Mouse (Mus musculus) embryonic facial prominence, embryonic 11.5 days (tissue): Measurements from ENCODE around the gene Epha2. TPM values are rescaled to one million over a fixed set of nuclear protein-coding genes. Genes with fewer than 3 reads are reported as not detected.

Experiments
- ATAC-seq: fragments of 200-750 bp; cut with Nextera tagmentation; replicated peaks from 2 replicates; pipeline ENCODE4 v1.8.0; 2017; ENCODE audit warnings: low read depth; ENCODE audit not compliant: insufficient number of reproducible peaks, low FRiP score, low TSS enrichment
- DNase-seq: peaks from one replicate; pipeline ENCODE4 v3.0.0-alpha.2; 2015; ENCODE audit warnings: low spot score
- H3K27ac ChIP-seq: fragments of 300-500 bp; sonication (generic); replicated peaks from 2 replicates; pipeline ENCODE4 v1.5.1; 2014; ENCODE audit warnings: mild to moderate bottlenecking, low read depth, low read length, control low read depth
- H3K27me3 ChIP-seq: fragments of 300-500 bp; sonication (generic); 2 replicates; pipeline ENCODE4 v1.6.1; 2014; ENCODE audit warnings: mild to moderate bottlenecking, low read length, moderate library complexity, mixed read lengths; ENCODE audit not compliant: control insufficient read depth, insufficient read depth
- H3K36me3 ChIP-seq: fragments of 300-500 bp; sonication (generic); replicated peaks from 2 replicates; pipeline ENCODE4 v1.6.1; 2014; ENCODE audit warnings: low read depth, mild to moderate bottlenecking, low read length, moderate library complexity, mixed read lengths; ENCODE audit not compliant: control insufficient read depth, insufficient read depth
- H3K4me1 ChIP-seq: fragments of 300-500 bp; sonication (generic); 2 replicates; pipeline ENCODE4 v1.6.1; 2014; ENCODE audit warnings: low read length, mixed read lengths; ENCODE audit not compliant: control insufficient read depth, insufficient read depth
- H3K4me2 ChIP-seq: fragments of 300-500 bp; sonication (generic); 2 replicates; pipeline ENCODE4 v1.6.1; 2014; ENCODE audit warnings: low read depth, mild to moderate bottlenecking, control low read depth, low read length, moderate library complexity
- H3K4me3 ChIP-seq: fragments of 300-500 bp; sonication (generic); 2 replicates; pipeline ENCODE4 v1.5.1; 2014; ENCODE audit warnings: low read depth, low read length, control low read depth
- H3K9ac ChIP-seq: fragments of 300-500 bp; sonication (generic); replicated peaks from 2 replicates; pipeline ENCODE4 v1.6.1; 2014; ENCODE audit warnings: mild to moderate bottlenecking, control low read depth, low read length
- H3K9me3 ChIP-seq: fragments of 300-500 bp; sonication (generic); replicated peaks from 2 replicates; pipeline ENCODE4 v1.6.1; 2016; ENCODE audit warnings: mild to moderate bottlenecking, low read length, inconsistent platforms, mixed read lengths; ENCODE audit not compliant: control insufficient read depth
- WGBS: fragments of 180-500 bp; shearing (Covaris S2); extraction: QIAGEN DNeasy Blood & Tissue Kit; methylation state at CpG from one replicate; pipeline ENCODE4 v1.1.7; 2014; 5-methylcytosine and 5-hydroxymethylcytosine counted together
- polyA plus RNA-seq: library from polyadenylated mRNA; unstranded; fragments of >200 nt; fragmentation: Nextera tagmentation; extraction: Ambion mirVana; gene quantifications from 2 replicates; pipeline ENCODE4 v1.2.1, GENCODE M21; 2014

Gene Epha2
- polyA plus RNA-seq, 1 experiment from 2014 or later, result 1.0 TPM

DNA sequence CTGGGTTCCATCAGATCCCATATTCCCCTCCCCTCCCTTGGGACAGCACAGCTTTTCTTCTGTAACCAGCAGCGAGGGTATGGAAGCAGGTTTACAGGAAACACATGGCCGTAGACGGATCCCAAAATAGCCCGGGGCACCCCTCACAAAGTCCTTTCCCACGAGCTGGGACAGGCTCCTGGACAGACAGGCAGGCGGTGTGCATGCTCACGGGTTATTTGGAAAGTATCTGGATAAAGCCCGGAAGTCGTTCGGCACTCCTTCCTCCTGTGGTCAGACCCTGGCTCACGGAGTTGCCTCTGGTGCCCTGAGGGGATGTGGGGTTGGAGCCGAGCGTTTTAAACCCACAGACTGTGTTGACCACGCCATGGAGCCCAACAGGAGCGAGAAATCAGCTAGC is 24.6 kb downstream of the Epha2 start:
- Histone ChIP-seq H3K4me1 (no peaks in the 10 kb centered on the region), H3K27me3 (no peaks in the 10 kb centered on the region), H3K36me3 (no peaks in the 10 kb centered on the region), H3K9me3 (no peaks in the 10 kb centered on the region), H3K4me3 (no peak overlapping the region), H3K27ac (no peak overlapping the region), H3K4me2 (no peak overlapping the region), H3K9ac (no peak overlapping the region)
- 35% methylated on average over 15 of the region's 15 CpGs for WGBS
- ATAC-seq (no peak), DNase-seq (no peak)

DNA sequence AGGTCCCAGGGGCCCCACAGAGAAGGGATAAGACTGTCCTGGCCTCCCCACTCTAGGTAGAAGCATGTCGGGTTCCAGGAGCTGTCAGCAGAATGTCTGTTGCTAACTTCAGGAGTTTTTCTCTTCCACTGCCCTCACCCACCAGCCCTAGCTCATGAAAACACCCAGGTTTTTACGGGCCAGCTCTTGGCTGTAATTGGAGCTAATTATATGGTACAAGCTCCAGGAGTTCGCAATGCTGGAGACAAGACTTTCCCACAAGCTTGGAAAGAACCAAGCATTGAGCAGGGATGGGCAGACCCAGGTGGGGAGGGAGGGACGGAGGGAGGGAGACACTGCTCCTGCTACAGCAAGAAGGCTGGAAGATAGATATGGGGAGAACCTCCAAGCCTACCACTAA is 26.0 kb downstream of the Epha2 start:
- Histone ChIP-seq H3K9ac (no peak overlapping the region), H3K27me3 (no peaks in the 10 kb centered on the region), H3K36me3 (no peaks in the 10 kb centered on the region), H3K4me2 (no peak overlapping the region), H3K27ac (no peak overlapping the region), H3K4me3 (no peak overlapping the region), H3K9me3 (no peaks in the 10 kb centered on the region), H3K4me1 (no peaks in the 10 kb centered on the region)
- DNase-seq, result no peak
- ATAC-seq, result no peak
- 67% methylated on average over 4 of the region's 4 CpGs for WGBS

DNA sequence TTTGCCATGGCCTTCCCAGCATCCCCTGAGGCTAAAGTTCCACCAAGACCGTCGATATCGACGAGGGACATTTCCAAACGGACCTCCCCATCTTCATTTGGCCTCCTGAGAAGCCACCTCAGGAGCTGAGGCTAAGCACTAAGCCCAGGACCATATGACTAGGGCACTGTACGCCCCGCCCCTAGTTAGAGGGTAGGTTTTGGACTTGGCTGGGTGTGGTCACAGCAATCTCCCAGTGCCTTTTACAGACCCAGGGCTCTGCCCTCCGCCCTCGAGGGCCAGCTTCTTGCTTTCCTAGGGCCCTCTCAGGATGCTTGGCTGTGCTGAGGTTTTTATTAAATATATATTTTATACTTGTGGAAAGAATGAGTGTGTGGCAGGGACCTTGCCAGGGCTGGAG is 27.7 kb downstream of the Epha2 start:
- 84% methylated on average over 9 of the region's 9 CpGs for WGBS
- Histone ChIP-seq H3K36me3 (no peaks in the 10 kb centered on the region), H3K4me1 (no peaks in the 10 kb centered on the region; the same call in 1 of the 2 replicates), H3K27me3 (no peaks in the 10 kb centered on the region), H3K9me3 (no peaks in the 10 kb centered on the region), H3K27ac (no peak overlapping the region), H3K4me3 (no peak overlapping the region), H3K4me2 (no peak overlapping the region), H3K9ac (no peak overlapping the region)
- no peak for DNase-seq
- ATAC-seq, result no peak

DNA sequence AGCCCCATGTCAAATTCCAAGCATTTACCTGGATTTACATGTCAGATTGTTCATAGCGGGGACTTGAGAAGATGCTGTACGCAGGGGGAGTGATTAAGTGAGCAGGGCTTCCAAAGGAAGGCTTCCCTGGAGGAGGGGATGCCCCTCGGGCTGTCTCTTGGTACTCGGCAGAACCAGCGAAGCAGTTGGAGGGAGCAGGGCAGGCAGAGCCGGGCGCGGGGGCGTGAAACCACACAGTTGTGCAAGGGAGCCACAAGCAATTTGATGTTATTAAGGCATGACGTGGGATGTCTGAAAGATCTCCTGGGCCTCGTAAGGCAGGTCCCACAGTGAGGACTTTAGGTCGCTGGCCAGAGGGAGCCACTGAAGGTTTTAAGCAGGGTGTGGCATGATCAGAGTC is 28.9 kb downstream of the Epha2 start:
- Histone ChIP-seq H3K27ac (no peak overlapping the region), H3K4me3 (no peak overlapping the region)
- ATAC-seq, result no peak

DNA sequence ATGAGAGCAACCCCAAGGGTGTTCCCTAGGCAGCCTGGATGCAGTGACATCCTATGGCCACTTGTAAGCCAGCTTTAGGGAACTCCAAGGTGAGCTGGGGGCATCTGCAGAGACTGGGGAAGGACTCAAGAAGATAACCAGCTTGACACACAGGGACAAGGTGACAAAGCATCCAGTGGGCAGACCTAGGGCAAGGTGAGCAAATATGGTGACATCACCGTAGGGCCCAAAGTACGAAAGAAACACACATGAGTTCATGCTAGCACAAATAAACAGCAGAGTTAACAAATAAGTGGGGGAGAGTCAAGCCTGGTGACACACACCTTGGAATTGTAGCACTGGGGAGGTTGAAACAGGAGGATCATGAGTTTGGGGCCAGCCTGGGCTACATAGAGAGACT is 30.4 kb downstream of the Epha2 start:
- ATAC-seq (no peak), DNase-seq (no peak)
- Histone ChIP-seq H3K4me3 (no peak overlapping the region), H3K36me3 (no peaks in the 10 kb centered on the region), H3K9me3 (no peaks in the 10 kb centered on the region), H3K4me1 (peaks cover 2% of the 10 kb centered on the region; the same call in 1 of the 2 replicates), H3K27ac (no peak overlapping the region), H3K27me3 (no peaks in the 10 kb centered on the region), H3K4me2 (no peak overlapping the region), H3K9ac (no peak overlapping the region)
- 92% methylated on average over 2 of the region's 2 CpGs for WGBS

More for the DNA sequence above, 28.9 kb downstream of the Epha2 start:
- peaks cover 2% of the 10 kb centered on the region; the same call in 1 of the 2 replicates for H3K4me1 ChIP-seq
- H3K9me3 ChIP-seq, result no peaks in the 10 kb centered on the region
- H3K27me3 ChIP-seq, result no peaks in the 10 kb centered on the region
- no peak for DNase-seq
- H3K36me3 ChIP-seq, result no peaks in the 10 kb centered on the region
- no peak overlapping the region for H3K9ac ChIP-seq
- no peak overlapping the region for H3K4me2 ChIP-seq
- WGBS, result 56% methylated on average over 12 of the region's 12 CpGs

DNA sequence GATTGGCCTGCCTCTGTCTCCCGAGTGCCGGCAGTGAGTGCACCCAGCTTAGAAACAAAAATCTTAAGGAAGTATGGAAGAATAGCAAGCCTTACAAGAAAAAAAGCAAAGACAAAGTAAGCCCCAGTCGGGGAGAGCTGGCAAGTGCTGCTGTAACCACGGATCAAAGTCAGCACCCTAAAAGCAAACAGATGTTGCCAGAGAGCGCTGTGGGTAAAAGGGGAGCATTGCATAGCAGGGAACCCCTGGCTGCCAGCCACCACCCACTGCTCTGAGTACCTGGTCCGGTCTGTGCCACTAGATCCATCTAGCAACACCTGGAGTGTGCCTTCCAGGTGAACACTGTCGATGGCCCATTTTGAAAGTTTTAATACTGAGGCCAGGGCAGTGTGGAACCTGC is 31.2 kb downstream of the Epha2 start:
- WGBS, result 71% methylated on average over 7 of the region's 7 CpGs
- no peak overlapping the region for H3K9ac ChIP-seq
- H3K4me1 ChIP-seq, result peaks cover 2% of the 10 kb centered on the region; the same call in 1 of the 2 replicates
- no peak overlapping the region for H3K27ac ChIP-seq
- no peaks in the 10 kb centered on the region for H3K36me3 ChIP-seq
- no peak for ATAC-seq
- H3K9me3 ChIP-seq, result no peaks in the 10 kb centered on the region
- H3K4me2 ChIP-seq, result no peak overlapping the region
- no peak overlapping the region for H3K4me3 ChIP-seq
- DNase-seq, result no peak
- no peaks in the 10 kb centered on the region for H3K27me3 ChIP-seq

DNA sequence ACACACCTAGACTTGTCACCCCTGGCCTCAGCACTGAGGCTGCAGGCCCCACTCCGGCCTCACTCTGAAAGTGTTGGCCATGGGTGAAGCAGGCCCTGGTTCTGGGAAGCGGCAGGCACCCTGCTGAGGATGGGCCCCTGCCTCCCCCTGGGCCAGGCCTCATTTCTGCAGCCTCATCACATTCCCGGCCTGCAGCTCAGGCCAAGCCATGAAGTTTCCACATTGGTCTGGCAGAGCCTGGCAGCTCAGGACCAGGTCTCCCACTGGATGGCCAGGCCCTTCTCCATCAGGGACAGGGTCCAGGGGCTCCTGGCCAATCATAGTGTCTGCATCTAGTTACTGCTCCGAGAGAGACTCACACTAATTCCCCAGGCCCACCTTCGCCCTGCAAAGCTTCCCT is 33.7 kb downstream of the Epha2 start:
- DNase-seq (no peak), ATAC-seq (no peak)
- Histone ChIP-seq H3K27me3 (no peaks in the 10 kb centered on the region), H3K4me2 (no peak overlapping the region), H3K4me3 (no peak overlapping the region), H3K27ac (0 out of 2 replicates have a peak overlapping the region, but pooled peaks have one; percentile 20), H3K9me3 (no peaks in the 10 kb centered on the region), H3K36me3 (no peaks in the 10 kb centered on the region), H3K9ac (0 out of 2 replicates have a peak overlapping the region, but pooled peaks have one; percentile 4), H3K4me1 (peaks cover 11% of the 10 kb centered on the region)
- WGBS, result 52% methylated on average over 5 of the region's 5 CpGs

DNA sequence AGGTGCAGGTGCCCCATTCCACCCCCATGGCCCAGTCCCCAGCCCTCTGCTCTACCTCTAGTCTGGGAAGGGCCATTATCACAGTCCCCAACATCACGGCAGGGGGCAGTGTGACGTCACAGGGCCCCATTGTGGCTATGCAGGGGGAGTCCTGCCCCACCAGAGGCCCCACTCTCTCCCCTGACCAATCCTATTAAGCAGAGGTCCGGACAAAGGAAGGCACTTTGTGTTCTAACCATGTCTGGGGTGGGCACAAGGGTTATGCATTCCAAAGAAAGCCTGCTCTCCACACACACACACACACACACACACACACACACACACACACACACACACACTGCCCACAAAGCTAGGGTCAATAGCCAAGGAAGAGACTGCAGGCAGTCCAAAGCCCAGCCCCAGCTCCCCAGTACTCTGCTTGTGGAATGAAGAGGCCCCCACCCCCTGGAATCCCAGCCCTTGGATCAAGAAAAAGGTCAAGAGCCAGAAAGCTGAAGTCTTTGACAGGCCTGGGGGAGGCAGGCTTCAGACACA is 34.3 kb downstream of the Epha2 start:
- H3K36me3 ChIP-seq, result no peaks in the 10 kb centered on the region
- peaks cover 11% of the 10 kb centered on the region for H3K4me1 ChIP-seq
- no peaks in the 10 kb centered on the region for H3K27me3 ChIP-seq
- H3K9ac ChIP-seq, result no peak overlapping the region
- no peak overlapping the region for H3K4me2 ChIP-seq
- peak; percentile 56 for DNase-seq
- H3K9me3 ChIP-seq, result no peaks in the 10 kb centered on the region
- no peak overlapping the region for H3K4me3 ChIP-seq
- ATAC-seq, result peak; percentile 78
- 0 out of 2 replicates have a peak overlapping the region, but pooled peaks have one; percentile 20 for H3K27ac ChIP-seq
- 5% methylated on average over 3 of the region's 3 CpGs for WGBS
